Mouse (Mus musculus) megakaryocyte progenitor cell, adult 5-6 weeks (primary cell): ENCODE measurements around the gene Ell. TPM values are rescaled to one million over a fixed set of nuclear protein-coding genes. Genes with fewer than 3 reads are reported as not detected.
"Not testable (repeated sequence)": the region's sequence is repeated elsewhere in the genome, so short reads cannot be mapped to it uniquely, and the experiment has no call there.

Source experiments
- ATAC-seq: replicated peaks from 2 replicates; pipeline ENCODE4 v1.8.0; 2016; ENCODE audit warnings: mild to moderate bottlenecking, moderate TSS enrichment, inconsistent platforms; ENCODE audit not compliant: poor library complexity
- total RNA-seq, 2 experiments: library from RNA; stranded (forward) in 1 of 2; stranded (reverse) in 1 of 2; fragments of 157-497, 149-512 nt in 1 of 2; fragments of 200-1000 nt in 1 of 2; gene quantifications; 2 replicates each; pipeline versions ENCODE4 v1.2.3 to v1.2.4; 2015 to 2017

The Ell gene
- total RNA-seq, 2 experiments from 2014 or later: 8.5 to 9.5 TPM

DNA sequence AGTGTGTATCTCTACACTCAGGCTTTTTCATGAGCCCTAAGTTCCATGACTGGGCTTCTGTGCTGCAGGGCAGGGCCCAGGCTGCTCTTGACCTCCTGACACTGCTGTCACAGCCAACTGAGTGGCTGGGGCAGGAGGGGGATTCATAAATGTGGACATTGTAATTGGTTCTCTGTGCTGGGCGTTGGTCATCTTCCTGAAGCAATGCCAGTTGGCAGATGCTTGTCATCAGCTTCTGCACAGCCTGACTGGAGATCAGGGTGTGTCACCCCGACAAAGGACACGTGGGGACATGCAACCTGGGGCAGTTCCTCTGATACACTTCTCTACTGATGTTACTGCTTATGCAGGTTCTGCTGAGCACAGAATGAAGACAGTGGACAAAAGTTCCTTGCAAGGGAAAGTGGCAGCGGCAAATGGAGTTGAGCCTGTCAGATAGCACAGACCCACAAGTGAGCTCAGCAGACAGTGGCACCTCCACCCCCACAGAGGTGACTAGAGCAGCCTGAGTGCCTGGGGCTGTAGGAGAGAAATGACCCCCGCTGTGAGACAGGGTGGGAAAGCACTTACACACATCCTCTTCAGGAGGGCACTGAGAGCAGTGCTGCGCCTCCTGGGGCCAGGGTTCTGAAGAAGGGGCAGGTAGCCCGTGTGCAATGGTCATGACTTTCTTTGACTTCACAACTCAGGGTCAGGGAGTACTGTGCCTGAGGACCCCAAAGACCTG, 22.7 kb downstream of the Ell start:
- ATAC-seq: peak; percentile 10

DNA sequence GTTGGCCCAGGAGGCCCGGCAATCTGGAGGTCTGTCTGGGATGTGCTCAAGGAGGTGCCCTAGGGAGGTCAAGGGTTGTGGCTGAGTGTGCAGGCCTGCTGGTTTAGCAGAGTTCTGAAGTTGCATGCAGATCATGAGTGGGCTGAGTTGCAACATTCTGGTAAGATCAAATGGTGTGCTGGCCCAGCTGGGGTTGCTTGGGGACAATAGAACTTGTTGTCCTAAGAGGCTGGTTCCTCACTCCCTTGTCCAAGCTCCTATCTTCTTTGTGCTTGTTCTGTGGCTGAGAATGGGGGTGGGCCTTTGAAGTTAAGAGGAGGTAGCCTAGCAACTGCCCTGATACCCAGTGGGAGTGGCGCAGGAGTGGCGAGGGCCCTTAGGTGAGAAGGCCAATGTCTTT, 23.5 kb downstream of the Ell start:
- no peak for ATAC-seq

DNA sequence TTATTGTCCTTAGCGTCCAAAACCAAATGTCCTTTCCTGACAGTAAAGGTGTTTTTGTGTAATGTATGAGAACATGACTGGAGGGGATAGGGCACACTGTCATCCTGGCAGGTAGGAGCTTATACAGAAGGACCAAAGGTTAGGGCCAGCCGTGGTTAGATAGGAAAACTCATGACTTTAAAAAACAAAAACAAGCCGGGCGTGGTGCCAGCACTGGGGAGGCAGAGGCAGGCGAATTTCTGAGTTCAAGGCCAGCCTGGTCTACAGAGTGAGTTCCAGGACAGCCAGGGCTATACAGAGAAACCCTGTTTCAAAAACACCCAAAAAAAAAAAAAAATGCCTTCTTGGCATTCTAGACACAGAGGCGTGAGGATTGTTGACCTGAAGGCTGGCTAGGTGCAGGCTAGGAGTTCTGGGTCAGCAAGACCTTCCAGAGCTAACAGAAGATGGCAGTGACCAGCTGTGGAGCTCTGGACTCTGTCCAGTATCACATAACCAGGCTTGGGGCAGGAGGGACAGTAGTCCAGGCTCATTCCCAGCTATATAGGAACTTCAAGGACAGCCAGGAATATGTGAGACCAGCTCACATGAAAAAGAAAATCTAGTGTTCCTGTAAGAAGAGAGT, 24.6 kb downstream of the Ell start:
- no peak for ATAC-seq

DNA sequence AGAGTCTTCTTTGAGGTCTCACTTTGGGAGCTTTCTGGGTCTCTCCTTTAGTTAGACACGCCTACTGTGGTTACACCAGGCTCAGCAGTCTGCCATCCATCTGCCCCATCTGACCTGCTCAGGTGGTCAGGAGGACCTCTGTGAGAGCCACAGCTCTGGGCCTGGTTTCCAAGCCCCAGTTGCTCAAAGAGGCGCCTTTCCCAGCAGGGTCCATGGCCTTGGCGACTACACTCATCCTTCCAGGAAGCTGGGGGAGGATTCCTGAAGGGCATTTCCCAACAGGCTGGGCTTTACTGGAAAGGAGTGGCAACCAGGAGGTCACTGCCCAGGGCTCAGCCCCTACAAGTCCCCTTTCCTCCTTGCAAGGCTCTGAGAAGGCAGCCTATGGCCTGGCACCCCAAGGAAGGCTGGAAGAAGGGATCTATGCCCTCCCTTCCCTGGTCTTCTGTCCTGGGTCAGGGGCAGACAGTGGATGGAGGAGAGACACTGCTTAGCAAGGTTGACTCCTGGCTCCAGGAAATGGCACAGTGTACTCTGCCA, 25.5 kb downstream of the Ell start:
- no peak for ATAC-seq

DNA sequence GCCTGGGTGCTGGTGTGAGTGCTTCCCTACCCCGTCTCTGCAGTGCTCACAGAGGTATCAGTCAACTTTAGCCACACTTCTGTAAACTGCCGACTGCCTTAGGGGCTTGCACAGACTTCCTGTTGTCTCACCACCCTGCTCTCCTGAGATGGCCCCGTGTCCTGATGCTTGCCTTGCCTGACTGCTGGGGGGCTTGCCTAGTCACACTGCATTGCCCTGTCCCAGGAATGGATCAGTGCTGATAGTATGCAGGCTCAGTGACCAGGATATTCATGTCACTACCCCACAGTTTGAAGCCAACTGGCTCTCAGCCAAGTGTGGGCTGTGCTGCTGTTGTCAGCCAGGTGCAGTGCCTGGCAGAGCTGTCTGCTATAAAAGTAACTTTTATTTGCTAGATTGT, 26.3 kb downstream of the Ell start:
- ATAC-seq: peak; percentile 69

DNA sequence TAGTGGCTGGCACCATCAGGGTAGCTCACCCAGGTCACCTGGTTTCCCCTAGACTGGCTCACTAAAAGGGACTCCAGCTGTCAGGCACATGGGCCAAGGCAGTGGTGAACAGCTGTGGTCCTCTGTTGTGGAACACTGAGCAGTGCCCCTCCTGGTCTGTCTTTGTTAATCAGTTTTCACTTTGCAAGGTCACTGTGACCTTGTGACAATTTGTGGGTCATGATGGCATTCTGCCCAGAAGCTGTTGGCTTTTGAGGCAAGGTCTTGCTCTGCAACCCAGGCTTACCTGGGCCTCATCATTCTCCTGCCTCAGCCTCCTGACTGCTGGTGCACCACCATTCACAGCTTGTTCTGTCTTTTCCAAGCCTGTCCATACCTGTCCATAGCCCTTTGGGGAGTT, 31.1 kb downstream of the Ell start:
- ATAC-seq: no peak

DNA sequence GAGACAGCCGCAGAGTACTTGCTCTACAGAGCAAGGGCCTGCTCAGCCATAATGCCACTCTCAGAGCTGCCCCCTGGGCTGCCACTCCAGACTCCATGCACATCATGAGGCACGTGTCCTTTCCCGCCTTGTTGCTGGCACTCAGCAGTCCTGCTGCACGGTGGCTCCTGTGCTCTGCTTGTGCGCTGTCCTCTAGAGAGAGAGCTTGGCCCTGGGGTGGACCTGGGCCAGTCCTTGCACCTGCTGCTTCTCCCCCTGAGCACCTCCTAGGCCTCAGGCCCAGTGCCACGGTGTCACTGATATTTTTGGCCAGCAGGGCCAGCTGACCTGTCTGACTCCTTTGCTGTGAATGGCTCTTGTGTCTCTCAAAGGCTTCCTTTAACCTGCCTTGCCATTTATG, 31.7 kb downstream of the Ell start:
- no peak for ATAC-seq

DNA sequence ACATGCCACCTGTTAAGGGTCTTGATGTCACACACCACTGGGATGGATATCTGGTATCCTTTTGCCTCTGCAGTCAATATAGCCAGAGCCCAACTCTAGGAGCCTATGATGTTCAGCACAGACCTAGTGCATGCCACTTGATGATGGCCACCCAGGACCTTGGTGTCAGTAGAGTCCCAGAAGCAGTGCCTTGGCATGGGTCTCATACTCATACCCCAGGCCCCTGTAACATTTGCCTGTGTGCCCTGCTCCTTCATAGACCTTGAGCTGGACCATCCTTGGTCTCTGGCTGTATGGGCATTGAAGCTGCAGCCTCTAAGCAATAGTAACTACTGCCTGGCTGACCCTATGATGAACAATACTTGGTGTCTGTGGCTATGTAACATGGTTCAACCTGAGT, 35.0 kb downstream of the Ell start:
- ATAC-seq: no peak

DNA sequence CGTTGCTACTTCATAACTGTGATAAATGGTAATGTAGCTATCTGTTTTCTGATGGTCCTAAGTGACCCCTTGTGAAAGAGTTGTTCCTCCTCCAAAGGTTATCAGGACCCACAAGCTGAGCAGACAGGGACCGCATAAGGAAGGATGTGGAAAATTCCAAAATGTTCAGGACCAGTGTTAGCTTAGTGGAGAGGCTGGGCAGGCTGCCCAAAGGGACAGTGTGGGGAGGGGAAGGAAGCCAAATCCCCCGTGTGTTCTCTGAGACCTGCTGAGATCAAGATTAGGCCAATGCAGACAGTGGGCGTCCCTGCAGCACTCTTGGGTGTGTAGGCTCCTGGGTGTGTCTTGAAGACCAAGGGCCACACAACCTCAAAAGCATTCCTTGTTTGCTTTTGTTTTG, 35.7 kb downstream of the Ell start:
- ATAC-seq: peak; percentile 67

DNA sequence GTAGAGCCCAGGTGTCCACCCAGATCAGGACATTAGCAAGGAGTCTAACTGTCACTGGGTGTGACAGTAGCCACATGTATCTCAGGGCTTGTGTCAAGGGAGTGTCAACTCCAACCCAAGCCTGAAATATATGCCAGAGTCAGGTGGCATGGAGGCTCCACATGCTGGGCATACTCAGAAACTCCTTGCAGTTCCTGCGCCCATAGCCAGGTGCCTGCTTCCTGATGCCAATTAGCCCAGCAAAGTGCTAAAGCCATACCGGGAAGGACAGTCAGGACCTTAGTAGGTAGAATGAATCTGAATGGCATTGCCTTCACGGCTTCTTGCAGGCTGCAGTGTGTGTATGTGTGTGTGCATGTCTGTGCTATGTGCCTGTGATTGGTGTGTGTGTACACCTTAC, 38.0 kb downstream of the Ell start:
- no peak for ATAC-seq

DNA sequence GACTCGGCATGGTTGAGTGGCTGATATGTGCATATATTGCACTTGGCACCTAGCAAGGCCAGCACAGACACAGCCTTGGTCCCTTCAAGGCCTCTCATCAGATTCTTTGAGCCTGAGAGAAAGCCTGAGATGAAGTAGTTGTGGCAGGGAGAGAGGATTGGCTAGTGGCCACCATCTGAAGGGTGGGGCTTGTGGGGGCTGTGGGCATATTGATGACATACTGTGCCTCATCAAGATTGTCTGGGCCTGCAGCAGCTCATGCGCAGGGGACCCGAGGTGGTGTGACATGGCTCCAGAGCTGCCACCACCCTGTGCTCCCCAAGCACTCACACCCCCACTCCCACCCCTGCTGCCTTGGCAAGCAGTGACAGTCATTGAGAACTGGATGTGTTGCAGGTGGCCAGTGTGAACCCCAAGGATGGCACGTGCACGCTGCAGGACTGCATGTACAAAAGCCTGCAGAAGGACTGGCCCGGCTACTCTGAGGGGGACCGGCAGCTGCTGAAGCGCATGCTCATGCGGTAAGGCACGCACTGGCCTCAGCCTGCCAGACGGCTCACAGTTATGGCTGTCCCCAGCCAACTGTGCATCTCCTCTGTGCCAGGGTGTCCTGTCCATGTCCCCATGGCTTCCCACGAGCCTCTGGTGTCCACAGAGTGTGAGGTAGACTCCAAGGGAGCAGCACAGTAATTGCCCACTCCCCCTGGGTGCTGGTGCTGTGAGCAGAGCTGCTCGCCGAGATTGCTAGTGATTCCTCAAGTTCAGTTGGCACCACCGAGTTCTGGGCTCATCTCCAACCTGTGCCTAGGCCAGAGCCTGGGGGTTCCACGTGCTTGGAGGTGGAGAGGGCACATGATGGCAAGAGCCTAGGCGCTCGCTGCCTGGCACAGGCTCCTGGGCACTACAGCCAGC, 44.5 kb downstream of the Ell start:
- ATAC-seq: no peak

DNA sequence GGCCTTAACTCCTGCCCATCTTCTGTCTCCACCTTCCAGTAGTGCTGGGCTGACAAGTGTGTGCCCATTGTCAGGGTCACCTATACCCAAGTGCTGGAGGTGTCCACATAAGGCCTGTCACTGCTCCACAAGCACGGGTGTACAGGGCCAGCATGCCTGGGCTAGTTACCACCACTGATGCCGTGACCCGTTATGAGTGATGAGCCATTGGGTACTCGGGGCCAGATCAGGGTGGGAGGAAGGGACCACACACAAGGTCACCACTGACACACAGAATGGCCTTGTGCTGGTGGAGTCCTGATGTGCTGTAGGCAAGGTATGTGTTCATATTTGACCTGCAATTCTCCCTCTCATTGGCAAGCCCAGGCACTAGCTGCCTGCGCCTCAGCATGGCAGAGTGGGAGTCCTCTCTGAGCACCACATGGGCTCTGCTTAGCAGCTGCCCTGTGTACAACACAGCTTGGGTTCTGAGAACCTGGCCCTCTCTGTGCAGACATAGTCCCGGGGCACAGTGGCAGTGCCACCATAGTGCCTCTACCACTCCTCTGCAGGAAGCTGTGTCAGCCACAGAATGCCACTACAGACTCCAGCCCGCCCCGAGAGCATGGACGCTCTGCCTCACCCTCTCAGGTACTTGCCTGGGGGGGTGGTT, 45.5 kb downstream of the Ell start:
- ATAC-seq: peak; percentile 16; the same call in 1 of the 2 replicates

DNA sequence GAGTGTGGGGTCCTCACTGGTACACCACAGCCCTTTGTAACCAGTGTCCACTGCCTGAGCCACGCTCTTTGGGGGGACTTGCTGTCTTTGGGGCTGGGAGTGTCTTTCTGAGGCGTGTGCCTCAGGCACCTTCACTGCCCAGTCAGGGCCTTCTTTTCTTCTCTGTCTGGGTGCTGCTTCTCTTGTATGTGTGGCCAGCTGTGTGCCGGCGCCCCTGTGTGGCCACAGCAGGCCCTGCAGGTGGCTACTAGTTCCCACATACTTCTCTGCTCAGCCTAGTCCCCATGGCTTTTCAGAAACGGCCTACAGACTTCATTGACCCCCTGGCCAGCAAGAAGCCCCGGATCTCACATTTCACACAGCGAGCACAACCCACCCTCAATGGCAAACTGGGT, 46.0 kb downstream of the Ell start:
- ATAC-seq: peak; percentile 99

DNA sequence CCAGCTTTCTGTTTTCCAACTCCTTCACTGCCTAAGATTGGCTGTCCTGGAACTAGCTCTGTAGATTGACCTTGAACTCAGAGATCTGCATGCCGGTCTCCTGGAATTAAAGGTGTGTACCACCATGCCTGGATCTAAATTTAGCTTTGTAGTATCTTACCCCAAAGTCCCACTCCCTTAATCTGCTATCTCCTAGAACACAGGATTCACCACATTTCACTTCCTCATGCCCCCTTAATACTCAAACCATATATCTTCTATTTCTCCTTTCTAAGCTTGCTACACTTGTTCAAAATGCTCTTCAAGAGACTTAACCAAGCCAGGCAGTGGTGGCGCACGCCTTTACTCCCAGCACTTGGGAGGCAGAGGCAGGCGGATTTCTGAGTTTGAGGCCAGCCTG, 48.7 kb downstream of the Ell start:
- not testable (repeated sequence) for ATAC-seq

DNA sequence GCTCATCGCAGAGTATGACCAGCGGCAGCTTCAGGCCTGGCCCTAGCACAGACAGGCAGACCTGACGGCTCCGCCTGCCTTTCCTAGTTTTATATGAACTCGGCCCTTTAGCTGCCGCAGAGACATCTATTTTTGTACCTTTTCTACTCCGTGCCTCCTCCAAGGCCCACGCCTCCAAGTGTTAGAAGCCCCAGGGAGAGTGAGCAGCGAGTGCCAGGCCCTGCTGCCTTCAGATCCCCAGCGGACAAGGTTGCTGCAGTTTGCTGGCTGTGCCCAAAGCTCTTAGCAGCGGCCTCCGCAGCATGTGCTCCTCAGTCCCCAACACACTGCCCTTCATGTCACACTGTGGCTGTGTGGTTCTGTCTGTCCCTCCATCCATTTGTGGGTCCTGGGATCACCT, 52.3 kb downstream of the Ell start:
- no peak for ATAC-seq

DNA sequence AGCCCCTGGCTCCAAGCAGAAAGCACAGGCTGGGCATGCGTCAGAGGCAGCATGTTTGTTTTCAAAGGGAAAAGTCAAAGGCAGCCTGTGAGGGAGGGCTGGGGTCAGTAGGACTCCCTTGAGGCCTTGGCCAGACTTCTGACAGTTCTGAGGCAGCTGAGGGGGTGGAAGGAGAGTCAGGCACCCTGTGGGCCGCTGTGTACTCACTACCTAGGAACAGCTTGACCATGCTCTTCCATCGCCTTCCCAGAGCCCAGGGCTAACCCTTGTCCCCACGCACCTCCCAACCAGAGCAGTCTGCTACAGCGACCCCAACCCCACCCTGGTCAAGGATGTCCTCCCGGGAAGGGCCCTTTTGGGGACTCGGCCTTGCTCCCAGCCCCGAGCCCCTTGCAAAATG, 53.9 kb downstream of the Ell start:
- no peak for ATAC-seq

DNA sequence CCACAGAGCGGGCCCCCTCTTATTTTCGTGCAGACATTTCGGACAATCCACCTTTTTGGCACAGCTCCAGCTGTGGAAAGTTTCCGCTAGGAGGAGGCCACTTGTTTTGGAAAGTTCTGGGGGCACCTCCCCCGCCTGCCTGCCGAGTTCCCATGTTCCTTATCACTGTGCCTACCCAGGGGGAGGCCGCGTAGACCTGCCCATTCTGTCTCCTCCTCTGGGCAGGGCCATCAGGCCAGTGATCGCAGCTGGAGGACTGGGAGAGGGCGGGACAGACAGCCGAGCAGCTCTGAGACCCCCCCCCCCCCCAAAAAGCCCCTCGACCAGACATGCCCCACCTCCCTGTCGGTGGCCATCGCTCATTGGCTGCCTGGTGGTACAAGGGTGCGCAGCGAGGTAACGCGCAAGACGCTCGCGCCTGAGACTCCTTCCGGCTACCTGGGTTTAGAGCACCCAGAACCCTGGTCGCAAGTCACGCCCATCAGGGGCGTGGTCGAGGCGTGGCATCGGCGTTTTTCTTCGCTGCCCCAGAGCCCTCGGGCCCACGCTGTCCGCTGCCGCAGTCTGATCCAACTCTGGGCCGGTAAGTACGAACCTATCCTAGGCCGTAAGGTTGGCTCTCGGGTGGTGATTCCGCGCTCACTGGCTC, 54.8 kb downstream of the Ell start, which contains the start of gene Isyna1:
Gene Isyna1, plus strand, starts transcription at position 413 of the 649 bp plus-strand sequence.
- peak; percentile 87 for ATAC-seq

DNA sequence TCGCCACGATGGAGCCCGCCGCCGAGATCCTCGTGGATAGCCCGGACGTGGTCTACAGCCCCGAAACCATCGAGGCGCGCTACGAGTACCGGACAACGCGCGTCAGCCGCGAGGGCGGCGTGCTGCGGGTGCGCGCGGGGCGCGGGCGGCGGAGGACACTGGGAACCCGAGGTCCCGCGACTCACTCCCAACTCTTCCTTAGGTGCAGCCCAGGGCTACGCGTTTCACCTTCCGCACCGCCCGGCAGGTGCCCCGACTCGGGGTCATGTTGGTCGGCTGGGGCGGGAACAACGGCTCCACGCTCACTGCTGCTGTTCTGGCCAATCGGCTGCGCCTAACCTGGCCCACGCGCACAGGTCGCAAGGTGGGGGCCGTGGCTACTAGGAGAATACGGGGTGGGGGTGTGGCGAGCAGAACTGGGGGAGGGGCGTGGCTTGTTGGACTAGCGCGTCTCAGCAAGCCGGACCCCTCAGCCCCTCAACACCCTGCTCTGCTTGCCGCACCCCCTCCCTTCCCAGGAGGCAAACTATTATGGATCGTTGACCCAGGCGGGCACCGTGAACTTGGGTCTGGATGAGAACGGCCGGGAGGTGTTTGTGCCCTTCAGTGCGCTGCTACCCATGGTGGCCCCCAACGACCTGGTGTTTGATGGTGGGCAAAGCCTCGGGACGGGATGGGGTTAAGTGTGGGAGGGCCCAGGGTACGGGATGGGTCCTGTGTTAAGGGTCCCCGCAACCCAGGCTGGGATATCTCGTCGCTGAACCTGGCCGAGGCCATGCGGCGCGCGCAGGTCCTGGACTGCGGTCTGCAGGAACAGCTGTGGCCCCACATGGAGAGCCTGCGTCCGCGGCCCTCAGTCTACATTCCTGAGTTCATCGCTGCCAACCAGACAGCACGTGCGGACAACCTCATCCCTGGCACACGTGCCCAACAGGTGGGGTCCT, 55.6 kb downstream of the Ell start:
- peak; percentile 9; the same call in 1 of the 2 replicates for ATAC-seq

DNA sequence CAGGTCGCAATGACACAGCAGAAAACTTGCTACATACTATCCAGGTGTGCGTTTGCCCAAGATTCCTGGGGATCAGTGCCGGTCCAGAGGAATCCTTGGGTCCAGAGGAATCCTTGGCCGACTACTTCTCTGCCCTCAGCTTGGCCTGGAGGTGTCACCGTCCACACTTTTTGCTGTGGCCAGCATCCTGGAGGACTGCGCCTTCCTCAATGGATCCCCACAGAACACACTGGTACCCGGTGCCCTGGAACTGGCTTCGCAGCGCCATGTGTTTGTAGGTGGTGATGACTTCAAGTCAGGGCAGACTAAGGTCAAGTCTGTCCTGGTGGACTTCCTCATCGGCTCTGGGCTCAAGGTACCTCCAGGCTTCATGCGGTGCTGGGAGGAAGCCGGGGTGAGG, 56.6 kb downstream of the Ell start:
- no peak for ATAC-seq
